Mouse (Mus musculus): ENCODE measurements around the gene Inpp5f. TPM values are rescaled to one million over a fixed set of nuclear protein-coding genes. Genes with fewer than 3 reads are reported as not detected.

The Inpp5f gene
- polyA plus RNA-seq, 1 experiment from 2014 or later = 136 TPM

- H3K27ac ChIP-seq = no peak overlapping the region
- H3K9ac ChIP-seq = no peak overlapping the region
- no peaks in the 10 kb centered on the region for H3K36me3 ChIP-seq (replicated peaks)
- ATAC-seq (ENCODE audit: low FRiP score) = no peak
- H3K9me3 ChIP-seq = no peaks in the 10 kb centered on the region
- 75% methylated on average over 2 of the region's 2 CpGs for WGBS
- H3K4me2 ChIP-seq = no peak overlapping the region
- H3K4me1 ChIP-seq = peaks cover 15% of the 10 kb centered on the region
- H3K4me3 ChIP-seq (replicated peaks) = no peak overlapping the region
- 0 out of 2 replicates have a peak, but pooled peaks cover 3% of the 10 kb centered on the region for H3K27me3 ChIP-seq
Observed at GRCm38 (mm10) chr7:128579381-128579780, 31.7 kb upstream of the Inpp5f start.

- Histone ChIP-seq H3K9me3 (no peaks in the 10 kb centered on the region), H3K4me2 (no peak overlapping the region), H3K9ac (no peak overlapping the region), H3K36me3 (replicated peaks) (no peaks in the 10 kb centered on the region), H3K27ac (no peak overlapping the region), H3K27me3 (0 out of 2 replicates have a peak, but pooled peaks cover 3% of the 10 kb centered on the region), H3K4me3 (replicated peaks) (no peak overlapping the region), H3K4me1 (peaks cover 15% of the 10 kb centered on the region)
- no peak for ATAC-seq (ENCODE audit: low FRiP score)
- 92% methylated on average over 6 of the region's 6 CpGs for WGBS
Observed at GRCm38 (mm10) chr7:128580318-128580717, 30.8 kb upstream of the Inpp5f start.

GRCm38 (mm10) chr7:128581864-128582484, 29.2 kb upstream of the Inpp5f start:
- no peak for ATAC-seq (ENCODE audit: low FRiP score)
- H3K27me3 ChIP-seq = 0 out of 2 replicates have a peak, but pooled peaks cover 3% of the 10 kb centered on the region
- H3K4me3 ChIP-seq (replicated peaks) = no peak overlapping the region
- H3K9ac ChIP-seq = 0 out of 2 replicates have a peak overlapping the region, but pooled peaks have one; percentile 21
- H3K4me2 ChIP-seq = no peak overlapping the region
- H3K27ac ChIP-seq = peak overlapping the region; percentile 51; the same call in 1 of the 2 replicates
- H3K36me3 ChIP-seq (replicated peaks) = no peaks in the 10 kb centered on the region
- peaks cover 15% of the 10 kb centered on the region for H3K4me1 ChIP-seq
- 80% methylated on average over 15 of the region's 15 CpGs for WGBS
- no peaks in the 10 kb centered on the region for H3K9me3 ChIP-seq

- no peak for ATAC-seq (ENCODE audit: low FRiP score)
- H3K4me3 ChIP-seq (replicated peaks) = no peak overlapping the region
- H3K4me1 ChIP-seq = peaks cover 14% of the 10 kb centered on the region
- 0 out of 2 replicates have a peak, but pooled peaks cover 3% of the 10 kb centered on the region for H3K27me3 ChIP-seq
- WGBS = 85% methylated on average over 6 of the region's 6 CpGs
- H3K27ac ChIP-seq = no peak overlapping the region
- no peak overlapping the region for H3K4me2 ChIP-seq
- no peak overlapping the region for H3K9ac ChIP-seq
- no peaks in the 10 kb centered on the region for H3K9me3 ChIP-seq
- H3K36me3 ChIP-seq (replicated peaks) = no peaks in the 10 kb centered on the region
Observed at GRCm38 (mm10) chr7:128583213-128583948, 27.7 kb upstream of the Inpp5f start.

GRCm38 (mm10) chr7:128587334-128587933, 23.7 kb upstream of the Inpp5f start:
- Histone ChIP-seq H3K9me3 (no peaks in the 10 kb centered on the region), H3K4me2 (no peak overlapping the region), H3K4me1 (peaks cover 18% of the 10 kb centered on the region), H3K4me3 (replicated peaks) (no peak overlapping the region), H3K27ac (no peak overlapping the region), H3K27me3 (no peaks in the 10 kb centered on the region), H3K36me3 (replicated peaks) (no peaks in the 10 kb centered on the region), H3K9ac (no peak overlapping the region)
- WGBS = 78% methylated on average over 4 of the region's 4 CpGs
- no peak for ATAC-seq (ENCODE audit: low FRiP score)

- ATAC-seq (ENCODE audit: low FRiP score) = peak; percentile 83
- H3K4me3 ChIP-seq (replicated peaks) = no peak overlapping the region
- peak overlapping the region; percentile 81 for H3K27ac ChIP-seq
- peaks cover 25% of the 10 kb centered on the region for H3K4me1 ChIP-seq
- no peak overlapping the region; the same call in 1 of the 2 replicates for H3K9ac ChIP-seq
- H3K4me2 ChIP-seq = no peak overlapping the region
- no peaks in the 10 kb centered on the region for H3K36me3 ChIP-seq (replicated peaks)
- no peaks in the 10 kb centered on the region for H3K27me3 ChIP-seq
- H3K9me3 ChIP-seq = no peaks in the 10 kb centered on the region
- 3% methylated on average over 9 of the region's 9 CpGs for WGBS
Observed at GRCm38 (mm10) chr7:128591345-128592084, 19.6 kb upstream of the Inpp5f start.

- ATAC-seq (ENCODE audit: low FRiP score) = peak; percentile 69
- Histone ChIP-seq H3K27ac (peak overlapping the region; percentile 81), H3K9me3 (no peaks in the 10 kb centered on the region), H3K27me3 (no peaks in the 10 kb centered on the region), H3K4me1 (peaks cover 25% of the 10 kb centered on the region), H3K36me3 (replicated peaks) (no peaks in the 10 kb centered on the region), H3K4me3 (replicated peaks) (peak overlapping the region; percentile 25), H3K9ac (peak overlapping the region; percentile 29; the same call in 1 of the 2 replicates), H3K4me2 (peak overlapping the region; percentile 51)
- WGBS = 2% methylated on average over 21 of the region's 21 CpGs
Observed at GRCm38 (mm10) chr7:128592118-128592935, 18.8 kb upstream of the Inpp5f start.

- 4% methylated on average over 6 of the region's 6 CpGs for WGBS
- Histone ChIP-seq H3K27ac (peak overlapping the region; percentile 81), H3K4me1 (peaks cover 25% of the 10 kb centered on the region), H3K9me3 (no peaks in the 10 kb centered on the region), H3K9ac (no peak overlapping the region), H3K27me3 (no peaks in the 10 kb centered on the region), H3K4me2 (peak overlapping the region; percentile 51), H3K36me3 (replicated peaks) (no peaks in the 10 kb centered on the region), H3K4me3 (replicated peaks) (no peak overlapping the region)
- no peak for ATAC-seq (ENCODE audit: low FRiP score)
Observed at GRCm38 (mm10) chr7:128592936-128593241, 18.2 kb upstream of the Inpp5f start.

GRCm38 (mm10) chr7:128596274-128596673, 14.9 kb upstream of the Inpp5f start:
- H3K9ac ChIP-seq = no peak overlapping the region
- no peaks in the 10 kb centered on the region for H3K36me3 ChIP-seq (replicated peaks)
- H3K4me1 ChIP-seq = peaks cover 19% of the 10 kb centered on the region
- H3K9me3 ChIP-seq = no peaks in the 10 kb centered on the region
- no peak for ATAC-seq (ENCODE audit: low FRiP score)
- 97% methylated on average over 2 of the region's 2 CpGs for WGBS
- no peak overlapping the region for H3K4me2 ChIP-seq
- H3K4me3 ChIP-seq (replicated peaks) = no peak overlapping the region
- H3K27ac ChIP-seq = no peak overlapping the region
- H3K27me3 ChIP-seq = no peaks in the 10 kb centered on the region

- ATAC-seq (ENCODE audit: low FRiP score) = no peak
- 81% methylated on average over 5 of the region's 5 CpGs for WGBS
- Histone ChIP-seq H3K4me1 (no peaks in the 10 kb centered on the region), H3K27me3 (no peaks in the 10 kb centered on the region), H3K9me3 (no peaks in the 10 kb centered on the region), H3K27ac (no peak overlapping the region), H3K4me3 (replicated peaks) (no peak overlapping the region), H3K36me3 (replicated peaks) (no peaks in the 10 kb centered on the region), H3K9ac (no peak overlapping the region), H3K4me2 (no peak overlapping the region)
Observed at GRCm38 (mm10) chr7:128599072-128599471, 12.1 kb upstream of the Inpp5f start.

GRCm38 (mm10) chr7:128601826-128602225, 9.3 kb upstream of the Inpp5f start:
- Histone ChIP-seq H3K27me3 (no peaks in the 10 kb centered on the region), H3K9ac (no peak overlapping the region), H3K27ac (no peak overlapping the region), H3K4me1 (no peaks in the 10 kb centered on the region), H3K4me3 (replicated peaks) (no peak overlapping the region), H3K9me3 (no peaks in the 10 kb centered on the region), H3K36me3 (replicated peaks) (no peaks in the 10 kb centered on the region), H3K4me2 (no peak overlapping the region)
- WGBS = 86% methylated on average over 5 of the region's 5 CpGs
- ATAC-seq (ENCODE audit: low FRiP score) = no peak

All from forebrain, embryonic 12.5 days (tissue).